Mouse (Mus musculus): ENCODE data around the gene Havcr2. TPM values are rescaled to one million over a fixed set of nuclear protein-coding genes. Genes with fewer than 3 reads are reported as not detected.

Gene Havcr2
- polyA plus RNA-seq, 1 experiment from 2014 or later, result 0.23 TPM

GRCm38 (mm10) chr11:46437459-46438000 is 17.2 kb upstream of the Havcr2 start:
- Histone ChIP-seq H3K27me3 (no peaks in the 10 kb centered on the region), H3K4me1 (peaks cover 11% of the 10 kb centered on the region), H3K9ac (peak overlapping the region; percentile 89), H3K4me3 (peak overlapping the region; percentile 96), H3K4me2 (peak overlapping the region; percentile 84), H3K36me3 (ENCODE audit: poor library complexity, severe bottlenecking) (peaks cover 27% of the 10 kb centered on the region), H3K27ac (no peak overlapping the region), H3K9me3 (replicated peaks) (no peaks in the 10 kb centered on the region)
- WGBS, result 2% methylated on average over 23 of the region's 23 CpGs
- peak; percentile 9 for ATAC-seq

- Histone ChIP-seq H3K4me2 (no peak overlapping the region), H3K36me3 (ENCODE audit: poor library complexity, severe bottlenecking) (peaks cover 40% of the 10 kb centered on the region), H3K4me3 (no peak overlapping the region), H3K9me3 (replicated peaks) (no peaks in the 10 kb centered on the region), H3K27ac (no peak overlapping the region), H3K27me3 (no peaks in the 10 kb centered on the region), H3K4me1 (peaks cover 11% of the 10 kb centered on the region), H3K9ac (no peak overlapping the region)
- WGBS, result 94% methylated on average over 5 of the region's 5 CpGs
- ATAC-seq, result no peak
Observed at GRCm38 (mm10) chr11:46439005-46439543, 15.7 kb upstream of the Havcr2 start.

- peaks cover 8% of the 10 kb centered on the region for H3K4me1 ChIP-seq
- no peak overlapping the region for H3K9ac ChIP-seq
- WGBS, result 96% methylated on average over 1 of the region's 1 CpGs
- H3K27me3 ChIP-seq, result no peaks in the 10 kb centered on the region
- no peak overlapping the region for H3K4me3 ChIP-seq
- H3K36me3 ChIP-seq (ENCODE audit: poor library complexity, severe bottlenecking), result peaks cover 40% of the 10 kb centered on the region
- H3K9me3 ChIP-seq (replicated peaks), result no peaks in the 10 kb centered on the region
- ATAC-seq, result no peak
- H3K27ac ChIP-seq, result no peak overlapping the region
- H3K4me2 ChIP-seq, result no peak overlapping the region
Observed at GRCm38 (mm10) chr11:46441774-46442173, 13.0 kb upstream of the Havcr2 start.

- H3K9me3 ChIP-seq (replicated peaks), result no peaks in the 10 kb centered on the region
- peaks cover 40% of the 10 kb centered on the region for H3K36me3 ChIP-seq (ENCODE audit: poor library complexity, severe bottlenecking)
- H3K27me3 ChIP-seq, result no peaks in the 10 kb centered on the region
- H3K27ac ChIP-seq, result no peak overlapping the region
- ATAC-seq, result no peak
- H3K9ac ChIP-seq, result no peak overlapping the region
- WGBS, result 97% methylated on average over 1 of the region's 1 CpGs
- 0 out of 2 replicates have a peak, but pooled peaks cover 1% of the 10 kb centered on the region for H3K4me1 ChIP-seq
- H3K4me2 ChIP-seq, result no peak overlapping the region
- no peak overlapping the region for H3K4me3 ChIP-seq
Observed at GRCm38 (mm10) chr11:46443152-46443551, 11.6 kb upstream of the Havcr2 start.

- H3K4me1 ChIP-seq, result no peaks in the 10 kb centered on the region
- WGBS, result 95% methylated on average over 5 of the region's 5 CpGs
Observed at GRCm38 (mm10) chr11:46443979-46444378, 10.8 kb upstream of the Havcr2 start.

GRCm38 (mm10) chr11:46446150-46446549 is 8.6 kb upstream of the Havcr2 start:
- Histone ChIP-seq H3K4me3 (no peak overlapping the region), H3K36me3 (ENCODE audit: poor library complexity, severe bottlenecking) (peaks cover 24% of the 10 kb centered on the region), H3K9ac (no peak overlapping the region), H3K27me3 (no peaks in the 10 kb centered on the region), H3K4me1 (no peaks in the 10 kb centered on the region), H3K4me2 (no peak overlapping the region), H3K9me3 (replicated peaks) (no peaks in the 10 kb centered on the region), H3K27ac (no peak overlapping the region)
- WGBS, result 93% methylated on average over 6 of the region's 6 CpGs
- no peak for ATAC-seq

More at GRCm38 (mm10) chr11:46443979-46444378, 10.8 kb upstream of the Havcr2 start:
- Histone ChIP-seq H3K4me3 (no peak overlapping the region), H3K9ac (no peak overlapping the region), H3K9me3 (replicated peaks) (no peaks in the 10 kb centered on the region), H3K27me3 (no peaks in the 10 kb centered on the region), H3K27ac (no peak overlapping the region), H3K36me3 (ENCODE audit: poor library complexity, severe bottlenecking) (peaks cover 40% of the 10 kb centered on the region), H3K4me2 (no peak overlapping the region)
- no peak for ATAC-seq

- ATAC-seq, result no peak
- Histone ChIP-seq H3K4me2 (no peak overlapping the region), H3K27me3 (no peaks in the 10 kb centered on the region), H3K9me3 (replicated peaks) (no peaks in the 10 kb centered on the region), H3K27ac (no peak overlapping the region), H3K4me3 (no peak overlapping the region), H3K4me1 (no peaks in the 10 kb centered on the region), H3K36me3 (ENCODE audit: poor library complexity, severe bottlenecking) (peaks cover 10% of the 10 kb centered on the region), H3K9ac (no peak overlapping the region)
- 75% methylated on average over 13 of the region's 13 CpGs for WGBS
Observed at GRCm38 (mm10) chr11:46447644-46448484, 6.9 kb upstream of the Havcr2 start.

GRCm38 (mm10) chr11:46449461-46450080 is 5.2 kb upstream of the Havcr2 start:
- no peak for ATAC-seq
- no peak overlapping the region for H3K9ac ChIP-seq
- H3K4me1 ChIP-seq, result no peaks in the 10 kb centered on the region
- no peak overlapping the region for H3K4me2 ChIP-seq
- WGBS, result 84% methylated on average over 11 of the region's 11 CpGs
- H3K4me3 ChIP-seq, result no peak overlapping the region
- H3K9me3 ChIP-seq (replicated peaks), result no peaks in the 10 kb centered on the region
- H3K36me3 ChIP-seq (ENCODE audit: poor library complexity, severe bottlenecking), result no peaks in the 10 kb centered on the region
- no peak overlapping the region for H3K27ac ChIP-seq
- H3K27me3 ChIP-seq, result no peaks in the 10 kb centered on the region

- Histone ChIP-seq H3K36me3 (ENCODE audit: poor library complexity, severe bottlenecking) (no peaks in the 10 kb centered on the region), H3K4me2 (no peak overlapping the region), H3K27ac (no peak overlapping the region), H3K9ac (no peak overlapping the region), H3K4me1 (no peaks in the 10 kb centered on the region), H3K27me3 (no peaks in the 10 kb centered on the region), H3K9me3 (replicated peaks) (no peaks in the 10 kb centered on the region), H3K4me3 (no peak overlapping the region)
- 88% methylated on average over 3 of the region's 3 CpGs for WGBS
- ATAC-seq, result no peak
Observed at GRCm38 (mm10) chr11:46459960-46460359, 5.2 kb downstream of the Havcr2 start.

- Histone ChIP-seq H3K27me3 (no peaks in the 10 kb centered on the region), H3K4me3 (no peak overlapping the region), H3K4me2 (no peak overlapping the region), H3K27ac (no peak overlapping the region), H3K9me3 (replicated peaks) (no peaks in the 10 kb centered on the region), H3K4me1 (no peaks in the 10 kb centered on the region), H3K9ac (no peak overlapping the region), H3K36me3 (ENCODE audit: poor library complexity, severe bottlenecking) (no peaks in the 10 kb centered on the region)
- ATAC-seq, result no peak
- 77% methylated on average over 5 of the region's 5 CpGs for WGBS
Observed at GRCm38 (mm10) chr11:46461362-46461761, 6.6 kb downstream of the Havcr2 start.

GRCm38 (mm10) chr11:46461931-46462330 is 7.2 kb downstream of the Havcr2 start:
- WGBS, result 73% methylated on average over 5 of the region's 5 CpGs
- Histone ChIP-seq H3K4me3 (no peak overlapping the region), H3K9me3 (replicated peaks) (no peaks in the 10 kb centered on the region), H3K4me2 (no peak overlapping the region), H3K27ac (no peak overlapping the region), H3K27me3 (no peaks in the 10 kb centered on the region), H3K36me3 (ENCODE audit: poor library complexity, severe bottlenecking) (no peaks in the 10 kb centered on the region), H3K9ac (no peak overlapping the region), H3K4me1 (no peaks in the 10 kb centered on the region)
- ATAC-seq, result no peak

- 94% methylated on average over 2 of the region's 2 CpGs for WGBS
- Histone ChIP-seq H3K36me3 (ENCODE audit: poor library complexity, severe bottlenecking) (no peaks in the 10 kb centered on the region), H3K9ac (no peak overlapping the region), H3K27ac (no peak overlapping the region), H3K4me3 (no peak overlapping the region), H3K4me1 (no peaks in the 10 kb centered on the region), H3K4me2 (no peak overlapping the region), H3K9me3 (replicated peaks) (no peaks in the 10 kb centered on the region), H3K27me3 (no peaks in the 10 kb centered on the region)
- ATAC-seq, result no peak
Observed at GRCm38 (mm10) chr11:46466878-46467277, 12.1 kb downstream of the Havcr2 start.

All from forebrain, embryonic 13.5 days (tissue).